Mouse (Mus musculus) erythroblast, embryonic 14.5 days (primary cell): ENCODE results near the gene Fbxo47.

Source experiments
- GATA1 ChIP-seq: IDR thresholded peaks from 2 replicates; pipeline ENCODE4 v1.6.1; 2012; ENCODE audit warnings: low read length, inconsistent platforms, mixed read lengths
- TAL1 ChIP-seq: IDR thresholded peaks from 3 replicates; pipeline ENCODE4 v1.6.1; 2012; ENCODE audit warnings: low read length, inconsistent platforms, mixed read lengths

GRCm38 (mm10) chr11:97805662-97806612 is 78.0 kb downstream of the Fbxo47 start:
- TF ChIP-seq TAL1 (no peak), GATA1 (no peak)
